Mouse (Mus musculus): ENCODE measurements at regions not wholly inside any gene's neighbourhood (a gene's known extent, or its start where the extent isn't known, plus 50 kb on each side); places are given as distances from the start of the nearest gene placed in this dataset.

DNA sequence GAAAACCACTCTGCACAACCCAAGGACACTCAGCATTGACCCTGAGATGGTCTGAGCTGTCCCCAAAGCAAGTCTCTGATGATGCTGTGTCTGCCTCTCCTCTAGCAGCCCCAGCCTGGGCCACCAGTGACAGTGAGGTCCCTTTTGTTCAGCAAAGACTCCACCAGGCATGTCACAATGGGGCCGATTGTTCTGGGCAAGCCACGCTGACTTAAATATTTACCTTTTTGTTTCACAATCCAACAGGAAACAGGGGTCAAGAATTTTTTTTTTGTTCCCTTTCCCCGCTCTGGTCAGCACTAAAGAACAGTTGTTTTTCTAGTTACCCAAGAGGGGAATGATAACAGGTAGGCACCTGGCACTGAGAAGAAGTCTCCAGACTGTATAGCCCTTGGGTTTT, 72.4 kb upstream of the Errfi1 start:
- H3K27me3 ChIP-seq (ENCODE audit: control insufficient read depth, insufficient read depth, low read length): no peaks in the 10 kb centered on the region
- no peaks in the 10 kb centered on the region for H3K36me3 ChIP-seq (ENCODE audit: control insufficient read depth, insufficient read depth, low read length)
- TF ChIP-seq POLR2A (IDR thresholded peaks at IDR 0.05; ENCODE audit: control insufficient read depth, extremely low read depth, insufficient read depth, low read length, poor library complexity) (no peak), CTCF (IDR thresholded peaks at IDR 0.05; ENCODE audit: borderline replicate concordance, control insufficient read depth, extremely low read depth, insufficient read depth, low read length, poor library complexity) (no peak)
- no peaks in the 10 kb centered on the region for H3K4me1 ChIP-seq (replicated peaks; ENCODE audit: control insufficient read depth, insufficient read depth, low read length)
- no peak for DNase-seq
- no peak overlapping the region for H3K4me3 ChIP-seq (ENCODE audit: control insufficient read depth, insufficient read depth, low read length)
- 94% methylated on average over 3 of the region's 3 CpGs for WGBS
- H3K27ac ChIP-seq (ENCODE audit: control insufficient read depth, insufficient read depth, low read length): no peak overlapping the region

DNA sequence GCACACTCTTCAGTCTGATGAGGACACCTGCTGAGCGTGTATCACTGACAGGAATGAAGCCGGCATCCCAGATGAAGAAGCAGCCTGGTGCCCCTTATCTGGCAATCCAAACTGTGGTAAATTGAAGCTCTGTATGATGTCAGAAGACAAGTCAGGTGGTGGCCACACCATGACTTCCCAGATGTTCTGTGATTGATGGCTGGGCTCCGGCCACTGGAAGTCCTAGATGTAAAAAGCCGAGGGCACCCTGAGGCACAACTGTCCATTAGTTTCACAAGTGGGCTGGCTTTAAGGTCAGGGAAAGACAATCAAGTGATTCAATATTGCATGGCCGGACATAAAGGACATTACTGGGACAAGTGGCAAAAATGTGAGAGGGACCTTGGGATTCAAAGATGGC, 74.4 kb upstream of the Errfi1 start:
- H3K27me3 ChIP-seq (ENCODE audit: control insufficient read depth, insufficient read depth, low read length): no peaks in the 10 kb centered on the region
- no peaks in the 10 kb centered on the region for H3K4me1 ChIP-seq (replicated peaks; ENCODE audit: control insufficient read depth, insufficient read depth, low read length)
- H3K4me3 ChIP-seq (ENCODE audit: control insufficient read depth, insufficient read depth, low read length): no peak overlapping the region
- no peak for DNase-seq
- TF ChIP-seq CTCF (IDR thresholded peaks at IDR 0.05; ENCODE audit: borderline replicate concordance, control insufficient read depth, extremely low read depth, insufficient read depth, low read length, poor library complexity) (no peak), POLR2A (IDR thresholded peaks at IDR 0.05; ENCODE audit: control insufficient read depth, extremely low read depth, insufficient read depth, low read length, poor library complexity) (no peak)
- H3K36me3 ChIP-seq (ENCODE audit: control insufficient read depth, insufficient read depth, low read length): no peaks in the 10 kb centered on the region
- H3K27ac ChIP-seq (ENCODE audit: control insufficient read depth, insufficient read depth, low read length): no peak overlapping the region
- WGBS: 86% methylated on average over 5 of the region's 5 CpGs

DNA sequence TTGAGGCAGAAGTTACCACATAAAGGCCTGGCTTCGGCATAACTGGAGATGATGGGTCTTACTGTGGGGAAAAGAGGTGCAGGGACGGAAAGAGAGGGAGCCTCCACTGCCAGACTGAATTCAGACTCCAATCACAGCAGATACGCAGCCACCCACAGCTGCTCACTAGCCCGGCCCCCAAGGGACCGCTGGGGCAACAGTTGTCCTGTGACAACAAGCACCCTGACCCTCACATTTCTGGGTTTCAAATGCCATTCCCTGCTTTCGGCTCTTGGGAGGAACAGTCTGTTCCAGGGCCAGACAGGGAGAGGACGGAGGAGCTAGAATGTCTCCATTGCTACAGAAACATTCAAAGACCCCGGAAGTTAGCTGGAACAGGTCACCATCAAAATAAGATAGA, 75.0 kb upstream of the Errfi1 start:
- Histone ChIP-seq H3K36me3 (ENCODE audit: control insufficient read depth, insufficient read depth, low read length) (no peaks in the 10 kb centered on the region), H3K27ac (ENCODE audit: control insufficient read depth, insufficient read depth, low read length) (no peak overlapping the region), H3K4me3 (ENCODE audit: control insufficient read depth, insufficient read depth, low read length) (no peak overlapping the region), H3K4me1 (replicated peaks; ENCODE audit: control insufficient read depth, insufficient read depth, low read length) (no peaks in the 10 kb centered on the region), H3K27me3 (ENCODE audit: control insufficient read depth, insufficient read depth, low read length) (no peaks in the 10 kb centered on the region)
- TF ChIP-seq POLR2A (IDR thresholded peaks at IDR 0.05; ENCODE audit: control insufficient read depth, extremely low read depth, insufficient read depth, low read length, poor library complexity): no peak
- no peak for TF ChIP-seq CTCF (IDR thresholded peaks at IDR 0.05; ENCODE audit: borderline replicate concordance, control insufficient read depth, extremely low read depth, insufficient read depth, low read length, poor library complexity)
- DNase-seq: no peak
- 68% methylated on average over 8 of the region's 8 CpGs for WGBS

DNA sequence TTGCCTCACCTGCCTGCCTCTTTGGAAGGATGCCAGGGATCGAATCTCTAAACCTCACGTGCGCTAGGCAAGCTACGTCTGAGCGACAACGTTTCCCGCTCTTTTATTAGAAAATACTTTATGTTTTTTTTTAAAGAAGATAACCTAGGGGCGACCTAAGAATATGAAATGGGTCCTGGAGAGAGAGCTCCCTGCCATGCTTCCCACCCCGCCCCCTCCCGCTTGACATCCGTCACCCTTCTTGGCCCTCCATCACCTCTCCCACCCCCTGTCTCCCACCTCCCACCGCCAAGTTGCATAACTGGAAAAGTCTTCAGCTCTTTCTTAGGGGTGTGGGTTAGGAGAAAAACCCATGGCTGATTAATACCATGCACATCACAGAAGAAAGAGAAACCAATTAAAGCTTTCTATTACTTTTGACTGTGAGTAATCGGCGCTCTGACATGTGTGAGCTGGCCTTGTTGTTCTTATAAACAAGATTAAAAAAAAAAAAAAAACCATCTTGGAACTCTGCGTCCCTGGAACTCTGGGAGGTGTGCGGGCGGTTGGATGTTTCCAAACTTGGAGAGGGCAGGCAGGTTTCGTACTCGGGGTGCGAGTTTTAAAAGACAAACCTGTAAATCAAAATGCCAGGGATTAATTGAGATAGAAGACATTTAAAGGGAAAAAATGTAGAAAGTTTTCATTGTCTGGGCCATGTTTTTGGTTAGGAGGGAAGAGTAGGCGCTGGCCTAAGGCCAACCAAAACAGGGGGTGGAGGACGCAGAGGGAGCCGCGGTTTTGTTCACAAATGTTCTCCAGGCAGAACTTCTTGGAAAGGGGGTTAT, 77.8 kb upstream of the Errfi1 start:
- no peaks in the 10 kb centered on the region for H3K27me3 ChIP-seq (ENCODE audit: control insufficient read depth, insufficient read depth, low read length)
- H3K4me3 ChIP-seq (ENCODE audit: control insufficient read depth, insufficient read depth, low read length): no peak overlapping the region
- no peaks in the 10 kb centered on the region for H3K4me1 ChIP-seq (replicated peaks; ENCODE audit: control insufficient read depth, insufficient read depth, low read length)
- no peaks in the 10 kb centered on the region for H3K36me3 ChIP-seq (ENCODE audit: control insufficient read depth, insufficient read depth, low read length)
- no peak overlapping the region for H3K27ac ChIP-seq (ENCODE audit: control insufficient read depth, insufficient read depth, low read length)
- no peak for DNase-seq
- TF ChIP-seq CTCF (IDR thresholded peaks at IDR 0.05; ENCODE audit: borderline replicate concordance, control insufficient read depth, extremely low read depth, insufficient read depth, low read length, poor library complexity) (no peak), POLR2A (IDR thresholded peaks at IDR 0.05; ENCODE audit: control insufficient read depth, extremely low read depth, insufficient read depth, low read length, poor library complexity) (no peak)
- WGBS: 91% methylated on average over 24 of the region's 24 CpGs

DNA sequence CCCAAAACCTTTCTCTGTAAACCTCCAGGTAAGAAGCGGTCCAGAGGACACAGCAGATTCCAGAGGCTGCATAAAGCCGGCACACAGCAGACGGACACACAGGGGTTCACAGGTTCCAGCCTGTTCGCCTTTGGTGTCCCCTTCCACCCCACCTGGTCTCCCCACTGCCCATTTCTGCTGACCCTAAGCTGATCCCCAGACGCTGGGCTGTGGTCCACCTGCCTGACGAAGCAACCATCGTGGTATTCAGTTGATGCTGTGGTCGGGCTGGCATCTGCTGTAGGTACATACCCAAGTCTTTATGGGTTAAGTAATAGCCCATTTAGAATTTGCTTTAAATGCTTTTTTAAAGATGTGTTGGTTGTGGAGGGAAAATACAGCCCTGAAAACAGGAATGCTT, 78.4 kb upstream of the Errfi1 start:
- Histone ChIP-seq H3K27me3 (ENCODE audit: control insufficient read depth, insufficient read depth, low read length) (no peaks in the 10 kb centered on the region), H3K4me1 (replicated peaks; ENCODE audit: control insufficient read depth, insufficient read depth, low read length) (no peaks in the 10 kb centered on the region), H3K27ac (ENCODE audit: control insufficient read depth, insufficient read depth, low read length) (no peak overlapping the region), H3K36me3 (ENCODE audit: control insufficient read depth, insufficient read depth, low read length) (no peaks in the 10 kb centered on the region), H3K4me3 (ENCODE audit: control insufficient read depth, insufficient read depth, low read length) (no peak overlapping the region)
- TF ChIP-seq POLR2A (IDR thresholded peaks at IDR 0.05; ENCODE audit: control insufficient read depth, extremely low read depth, insufficient read depth, low read length, poor library complexity): no peak
- no peak for TF ChIP-seq CTCF (IDR thresholded peaks at IDR 0.05; ENCODE audit: borderline replicate concordance, control insufficient read depth, extremely low read depth, insufficient read depth, low read length, poor library complexity)
- no peak for DNase-seq
- WGBS: 87% methylated on average over 8 of the region's 8 CpGs

DNA sequence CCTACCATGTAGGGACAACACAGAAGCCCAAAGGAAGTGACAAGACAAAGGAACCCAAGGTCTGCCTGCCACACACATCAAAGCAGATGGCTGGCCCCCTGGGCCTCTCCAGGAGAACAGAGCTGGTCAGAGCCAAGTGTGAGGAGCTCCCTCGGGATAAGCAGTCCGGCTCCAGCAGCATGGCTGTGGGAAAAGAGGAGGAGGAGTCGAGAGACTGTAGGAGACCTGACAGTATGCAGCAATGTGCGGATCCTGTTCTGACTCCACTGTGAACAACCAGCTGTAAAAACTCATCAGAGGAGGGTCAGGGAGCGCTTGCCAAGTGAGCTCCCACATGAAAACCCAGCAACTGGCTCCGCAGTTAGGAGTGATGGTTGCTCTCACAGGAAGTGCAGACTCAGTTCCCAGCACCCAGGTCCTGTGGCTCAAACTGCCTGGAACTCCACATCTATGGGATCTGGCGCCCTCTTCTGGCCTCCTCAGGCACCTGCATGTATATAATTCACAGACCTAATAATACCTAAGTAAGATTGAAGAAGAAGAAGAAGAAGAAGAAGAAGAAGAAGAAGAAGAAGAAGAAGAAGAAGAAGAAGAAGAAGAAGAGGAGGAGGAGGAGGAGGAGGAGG, 79.3 kb upstream of the Errfi1 start:
- 91% methylated on average over 7 of the region's 7 CpGs for WGBS
- no peak overlapping the region for H3K4me3 ChIP-seq (ENCODE audit: control insufficient read depth, insufficient read depth, low read length)
- H3K27me3 ChIP-seq (ENCODE audit: control insufficient read depth, insufficient read depth, low read length): no peaks in the 10 kb centered on the region
- no peak for DNase-seq
- H3K36me3 ChIP-seq (ENCODE audit: control insufficient read depth, insufficient read depth, low read length): no peaks in the 10 kb centered on the region
- peak; percentile 51; the same call in 1 of the 2 replicates for TF ChIP-seq CTCF (IDR thresholded peaks at IDR 0.05; ENCODE audit: borderline replicate concordance, control insufficient read depth, extremely low read depth, insufficient read depth, low read length, poor library complexity)
- no peak for TF ChIP-seq POLR2A (IDR thresholded peaks at IDR 0.05; ENCODE audit: control insufficient read depth, extremely low read depth, insufficient read depth, low read length, poor library complexity)
- H3K27ac ChIP-seq (ENCODE audit: control insufficient read depth, insufficient read depth, low read length): no peak overlapping the region
- no peaks in the 10 kb centered on the region for H3K4me1 ChIP-seq (replicated peaks; ENCODE audit: control insufficient read depth, insufficient read depth, low read length)
